Mouse (Mus musculus) Patski (cell line): Measurements from ENCODE around the gene Gtf2f2. TPM values are rescaled to one million over a fixed set of nuclear protein-coding genes. Genes with fewer than 3 reads are reported as not detected.
A peak's percentile ranks its signal among the peaks of the same experiment; 100 is the strongest.

ENCODE experiments used
- ATAC-seq: fragments of 100-300 bp; one replicate; pipeline ENCODE4 v1.8.0; 2021
- CTCF ChIA-PET: fragments of 350-600 bp; sonication (Branson Sonifier 250); formaldehyde crosslinking; loops from one replicate; lab custom pipeline; 2022; ENCODE audit warnings: inconsistent platforms; lab: Charles Lee
- POLR2A ChIA-PET: fragments of 350-600 bp; sonication (Branson Sonifier 250); formaldehyde crosslinking; loops from one replicate; lab custom pipeline; 2022; ENCODE audit warnings: antibody characterized with exemption, inconsistent platforms; lab: Charles Lee
- DNase-seq: peaks from one replicate; pipeline ENCODE4 v3.0.0-alpha.2; 2011; ENCODE audit warnings: low read depth, low spot score
- H3K27me3 ChIP-seq: fragments of 371-371 bp; one replicate; pipeline ENCODE4 v1.5.1; 2021
- CTCF ChIP-seq: fragments of 100-300 bp; IDR thresholded peaks from one replicate; pipeline ENCODE4 v1.5.1; 2021
- in situ Hi-C: fragments of 300-500 bp; cut with MboI; formaldehyde crosslinking; loops from 3 replicates; pipeline ENCODE4 v1.11.1; 2018; ENCODE audit warnings: low pct_unique_long_range_greater_than_20kb, mixed read lengths
- polyA plus RNA-seq: library from polyadenylated mRNA; unstranded; gene quantifications from one replicate; pipeline ENCODE4 v1.2.3, GENCODE M21; 2021

The Gtf2f2 gene
- polyA plus RNA-seq, 1 experiment from 2014 or later, result 31.2 TPM

DNA sequence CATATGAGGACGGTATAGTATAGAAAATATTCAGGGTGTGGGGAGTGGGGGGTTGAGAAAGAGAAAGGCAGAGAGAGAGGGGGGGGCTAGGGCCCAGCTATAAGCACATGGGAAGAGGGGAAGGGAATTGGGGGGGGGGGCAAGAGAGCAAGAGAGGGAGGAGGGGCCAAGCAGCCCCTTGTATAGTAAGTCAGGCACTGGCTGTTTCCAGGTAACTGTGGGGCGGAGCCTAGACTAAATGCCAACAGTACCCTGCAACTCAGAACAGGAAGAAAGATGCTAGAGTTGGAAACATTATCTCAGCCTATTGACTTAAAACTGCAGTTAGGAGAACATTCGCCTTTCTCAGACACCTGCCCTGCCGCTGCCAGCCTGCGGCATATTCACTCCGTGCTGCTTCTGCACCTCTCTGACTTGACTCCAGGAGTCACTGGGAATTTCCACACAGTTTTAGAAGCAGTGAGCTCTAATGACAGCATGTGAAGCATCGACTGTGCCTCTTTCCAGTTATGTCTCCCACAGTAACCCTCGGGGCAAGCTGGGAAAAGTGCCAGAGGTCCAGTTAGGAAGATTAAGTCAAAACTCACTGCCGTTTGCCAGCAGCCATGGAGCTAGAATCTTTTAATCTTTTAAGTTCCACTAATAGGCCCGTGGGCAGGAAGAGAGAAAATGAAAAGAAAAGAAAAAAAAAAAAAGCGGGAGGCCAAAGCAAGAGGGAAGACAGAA, 20.6 kb upstream of the Gtf2f2 start:
- TF ChIP-seq CTCF, result no peak
- in situ Hi-C loops, result no loop called here

DNA sequence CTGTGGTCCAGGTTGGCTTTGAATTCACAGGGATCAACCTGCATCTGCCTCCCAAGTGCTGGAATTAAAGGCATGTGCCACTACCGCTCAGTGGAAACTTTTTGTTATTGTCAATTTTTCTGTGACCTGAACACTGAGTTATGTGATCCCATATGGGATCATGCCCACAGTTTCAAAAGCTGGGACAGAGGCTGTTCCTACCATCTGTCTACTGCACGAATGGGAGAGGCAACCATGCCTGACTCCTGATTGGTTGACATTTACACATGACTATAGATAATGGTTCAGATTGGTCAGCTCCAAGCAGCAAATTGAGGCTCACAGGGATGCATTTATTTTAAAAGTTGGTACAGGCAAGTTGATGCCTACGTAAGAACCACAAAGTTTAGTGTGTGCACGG, 14.0 kb upstream of the Gtf2f2 start:
- ATAC-seq, result no peak
- ChIA-PET POLR2A (interaction anchor here (0.6 kb wide), 1 partner anchor 774 kb away, joined by 4 read pairs; no protein-coding TSS in a partner anchor), CTCF (no interaction called here)
- in situ Hi-C loops, result no loop called here
- DNase-seq, result no peak
- H3K27me3 ChIP-seq, result peaks cover 2% of the 10 kb centered on the region
- TF ChIP-seq CTCF, result no peak

More for the DNA sequence above, 20.6 kb upstream of the Gtf2f2 start:
- no peaks in the 10 kb centered on the region for H3K27me3 ChIP-seq
- DNase-seq, result peak; percentile 96
- peak; percentile 57 for ATAC-seq
- ChIA-PET POLR2A (interaction anchor here (0.6 to 0.7 kb wide), 3 partner anchors 48 to 157 kb away, joined by 3 to 6 read pairs (median 3); no protein-coding TSS in a partner anchor), CTCF (interaction anchor here (0.9 to 1.6 kb wide), 2 partner anchors 16 to 45 kb away, joined by 3 to 4 read pairs; no protein-coding TSS in a partner anchor)

DNA sequence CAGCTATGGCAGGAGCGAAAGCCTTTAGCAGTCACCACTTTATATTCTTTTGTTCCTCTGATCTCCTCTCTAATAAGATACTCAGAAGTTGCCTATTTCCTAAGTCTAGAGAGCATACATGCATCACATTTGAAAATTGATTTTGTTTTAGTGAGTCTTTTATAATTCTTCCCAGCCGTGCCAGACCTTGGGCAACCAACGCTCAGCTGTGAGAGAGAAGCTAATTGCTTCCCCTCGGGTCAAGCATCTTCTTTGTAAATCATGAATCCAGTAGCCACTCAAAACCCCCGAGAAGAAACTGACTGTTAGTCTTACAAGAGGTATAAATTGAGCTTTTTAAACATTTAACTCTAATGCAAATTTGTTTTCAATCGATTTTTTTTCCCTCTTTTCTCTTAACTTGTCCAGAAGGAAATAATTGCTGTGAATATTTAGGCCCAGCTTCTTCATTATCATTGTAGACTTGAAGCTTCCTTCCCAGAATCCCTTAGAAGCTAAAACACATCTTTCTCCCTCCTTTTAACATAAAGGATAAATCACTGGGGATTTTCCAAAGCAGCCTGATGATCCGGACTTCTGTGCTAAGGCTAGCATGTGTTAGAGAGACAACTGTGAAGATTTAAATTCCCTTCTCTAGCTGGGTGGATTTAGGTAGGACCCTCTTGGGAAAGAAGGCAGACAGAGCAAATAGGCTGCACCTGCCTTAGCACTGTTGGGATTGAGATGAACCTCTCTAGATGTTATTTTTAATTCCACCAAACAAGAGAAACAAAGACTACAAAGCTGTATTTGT, 10.5 kb upstream of the Gtf2f2 start:
- in situ Hi-C loops, result no loop called here
- TF ChIP-seq CTCF, result no peak
- H3K27me3 ChIP-seq, result peaks cover 2% of the 10 kb centered on the region
- ChIA-PET CTCF (no interaction called here), POLR2A (no interaction called here)
- ATAC-seq (no peak), DNase-seq (no peak)

DNA sequence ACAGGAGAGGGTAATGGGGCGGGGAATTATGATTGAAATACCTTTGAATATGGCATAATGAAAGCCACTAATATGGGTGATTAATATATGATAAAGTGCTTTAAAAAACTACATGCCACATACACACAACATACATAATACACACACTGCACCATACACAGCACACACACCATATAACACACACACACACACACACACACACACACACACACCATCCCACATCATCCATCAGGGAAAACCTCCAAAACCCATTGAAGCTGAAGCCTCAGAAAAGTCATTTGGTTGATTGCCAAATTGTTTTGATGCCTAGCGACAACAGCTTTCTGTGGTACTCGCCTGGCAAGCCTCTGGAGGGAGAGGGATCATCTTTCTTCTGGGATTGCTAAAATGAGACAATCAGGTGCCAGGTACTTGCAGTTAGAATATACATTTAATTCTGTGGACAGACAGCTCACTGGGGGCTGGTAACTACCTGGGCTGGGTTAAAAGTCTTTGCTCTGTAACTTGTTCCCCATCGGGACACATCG, 9.7 kb upstream of the Gtf2f2 start:
- ATAC-seq (no peak), DNase-seq (no peak)
- in situ Hi-C loops, result no loop called here
- ChIA-PET CTCF (no interaction called here), POLR2A (no interaction called here)
- no peak for TF ChIP-seq CTCF
- H3K27me3 ChIP-seq, result peaks cover 2% of the 10 kb centered on the region

DNA sequence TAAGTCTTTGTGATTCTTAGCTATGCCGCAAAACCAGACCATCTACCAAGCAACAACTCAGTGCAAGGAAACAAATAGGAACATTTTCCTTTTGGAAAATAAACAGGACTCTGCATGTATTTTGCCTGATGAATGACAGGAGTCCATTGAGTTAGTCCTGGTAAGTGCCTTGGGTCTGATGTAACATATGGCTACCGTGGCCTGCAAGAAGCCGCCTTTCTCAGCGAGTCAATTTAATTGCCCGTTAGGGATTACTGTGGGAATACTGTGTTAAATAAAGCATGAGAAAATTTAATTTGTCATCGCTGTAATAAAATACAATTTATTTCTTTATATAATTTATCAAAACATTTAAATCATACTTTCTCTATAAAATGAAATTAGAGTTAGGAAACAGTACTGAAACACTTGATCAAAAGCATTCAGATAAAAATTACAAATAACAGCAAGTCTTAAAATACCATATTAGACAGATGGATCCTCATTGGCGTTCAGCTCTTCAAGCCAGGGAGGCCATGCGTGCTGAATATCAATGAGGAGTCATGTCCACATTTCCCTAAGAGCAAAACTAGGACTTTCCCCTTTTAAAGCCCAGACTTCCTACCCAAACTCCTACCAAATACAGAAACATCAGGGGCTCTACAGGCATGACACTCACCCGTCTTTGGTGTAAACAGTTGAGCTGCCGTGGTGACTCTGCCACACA, 7.3 kb upstream of the Gtf2f2 start:
- TF ChIP-seq CTCF, result no peak
- no peak for ATAC-seq
- ChIA-PET POLR2A (no interaction called here), CTCF (interaction anchor here (0.9 to 1.5 kb wide), 2 partner anchors 24 to 31 kb away, joined by 3 read pairs; no protein-coding TSS in a partner anchor)
- no peak for DNase-seq
- in situ Hi-C loops, result no loop called here
- H3K27me3 ChIP-seq, result no peaks in the 10 kb centered on the region

DNA sequence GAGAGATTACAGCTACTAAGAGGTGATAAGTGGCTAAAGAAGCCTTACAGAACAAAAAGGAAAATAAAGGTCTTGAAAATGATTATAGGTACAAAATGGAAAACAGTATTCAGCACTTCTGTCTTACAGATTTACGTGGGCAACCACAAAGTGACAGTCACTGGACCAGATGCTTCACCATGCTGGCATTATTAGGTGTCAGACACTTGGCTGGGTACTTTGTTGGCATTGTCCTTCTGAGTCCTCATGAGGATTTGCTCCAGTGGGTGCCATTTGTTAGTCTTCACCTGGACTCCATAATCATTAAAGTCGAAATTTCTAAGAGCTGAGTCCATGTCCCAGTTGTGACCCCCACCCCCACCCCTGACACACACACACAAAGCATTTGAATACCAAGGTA, 3.7 kb upstream of the Gtf2f2 start:
- H3K27me3 ChIP-seq, result no peaks in the 10 kb centered on the region
- DNase-seq (no peak), ATAC-seq (no peak)
- TF ChIP-seq CTCF, result no peak
- ChIA-PET CTCF (no interaction called here), POLR2A (no interaction called here)
- in situ Hi-C loops, result no loop called here

DNA sequence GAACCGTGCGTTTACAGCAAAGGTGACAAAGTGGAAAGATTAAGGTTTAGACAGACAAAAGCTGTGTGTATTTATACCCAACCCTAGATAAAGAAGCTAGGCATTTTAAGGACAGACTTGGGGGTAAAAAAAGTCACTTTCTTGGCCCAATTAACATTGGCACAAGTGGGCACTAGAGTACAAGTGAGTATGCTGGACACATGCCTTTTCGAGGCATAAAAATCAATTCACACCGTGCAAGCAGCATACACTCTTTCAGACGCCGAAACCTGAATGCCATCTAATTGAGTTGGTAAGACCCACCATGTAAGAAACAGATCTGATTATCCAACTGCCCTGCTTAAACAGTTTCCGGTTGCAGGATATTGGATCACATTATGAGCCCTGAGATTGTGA, 395 bp upstream of the Gtf2f2 start:
- POLR2A ChIA-PET, result no interaction called here
- CTCF ChIA-PET, result interaction anchor here (1.0 to 1.2 kb wide), 2 partner anchors 65 to 119 kb away, joined by 3 read pairs; no protein-coding TSS in a partner anchor
- no peak for TF ChIP-seq CTCF
- DNase-seq, result no peak
- ATAC-seq, result no peak
- in situ Hi-C loops, result no loop called here
- H3K27me3 ChIP-seq, result no peaks in the 10 kb centered on the region

DNA sequence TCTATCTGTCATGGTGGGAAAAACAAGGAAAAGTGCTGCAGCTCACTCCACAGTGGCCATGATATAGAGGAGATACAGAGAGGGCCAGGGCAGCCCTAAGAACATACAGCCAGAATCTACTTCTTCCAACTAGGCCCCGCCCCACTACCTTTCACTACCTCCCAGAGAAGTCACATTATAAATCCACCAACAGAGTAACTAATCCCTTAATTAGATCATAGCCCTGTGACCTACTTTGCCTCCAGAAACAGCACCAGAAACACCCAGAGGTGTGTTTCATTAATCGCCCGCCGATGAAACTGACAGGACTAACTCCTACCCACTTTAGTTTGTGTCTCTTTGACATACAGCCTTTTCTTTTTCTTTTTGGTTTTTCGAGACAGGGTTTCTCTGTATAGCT, 1.5 kb downstream of the Gtf2f2 start:
- ChIA-PET CTCF (interaction anchor here (1.7 kb wide), 1 partner anchor 9 kb away, joined by 5 read pairs; no protein-coding TSS in a partner anchor), POLR2A (no interaction called here)
- DNase-seq (no peak), ATAC-seq (no peak)
- no peaks in the 10 kb centered on the region for H3K27me3 ChIP-seq
- no peak for TF ChIP-seq CTCF
- in situ Hi-C loops, result no loop called here

DNA sequence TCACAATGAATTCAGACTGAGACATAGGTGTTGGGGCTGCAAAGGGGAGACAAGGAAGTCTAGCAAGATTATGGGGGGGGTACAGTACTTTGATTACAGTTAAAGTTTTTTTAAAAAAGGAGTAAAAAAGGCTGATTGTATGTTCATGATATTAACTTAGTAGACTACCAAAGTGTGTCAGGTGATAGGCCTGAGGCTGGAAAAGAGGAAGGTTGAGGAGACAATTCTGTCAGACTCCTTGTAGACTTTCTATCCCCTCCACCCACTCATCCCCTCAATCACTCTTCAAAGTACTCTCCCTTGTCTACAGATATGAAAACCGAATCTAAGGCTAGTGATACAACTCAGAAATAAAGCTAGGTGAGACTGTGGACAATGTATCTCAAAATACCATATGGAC, 2.5 kb downstream of the Gtf2f2 start:
- ChIA-PET POLR2A (no interaction called here), CTCF (interaction anchor here (0.8 kb wide), 1 partner anchor 109 kb away, joined by 4 read pairs; no protein-coding TSS in a partner anchor)
- in situ Hi-C loops, result no loop called here
- no peak for TF ChIP-seq CTCF
- no peak for ATAC-seq
- H3K27me3 ChIP-seq, result no peaks in the 10 kb centered on the region
- DNase-seq, result no peak

DNA sequence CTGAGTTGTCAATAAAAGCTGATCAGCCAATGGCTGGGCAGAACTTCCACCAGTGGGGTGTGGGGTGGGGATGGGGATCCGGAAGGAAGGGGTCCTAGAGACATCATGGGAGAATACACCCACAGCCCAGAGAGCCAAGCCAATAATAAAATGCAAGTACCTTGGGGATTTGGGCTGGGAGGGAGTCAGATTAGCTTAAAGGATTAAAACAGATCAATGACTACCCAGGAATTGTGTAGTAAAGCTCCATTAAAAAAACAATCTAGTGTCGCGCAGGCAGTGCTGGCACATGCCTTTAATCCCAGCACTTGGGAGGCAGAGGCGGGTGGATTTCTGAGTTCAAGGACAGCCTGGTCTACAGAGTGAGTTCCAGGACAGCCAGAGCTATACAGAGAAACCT, 5.7 kb downstream of the Gtf2f2 start:
- ATAC-seq (no peak), DNase-seq (no peak)
- POLR2A ChIA-PET, result no interaction called here
- in situ Hi-C loops, result no loop called here
- CTCF ChIA-PET, result interaction anchor here (0.6 to 1.6 kb wide), 3 partner anchors 10 to 27 kb away, joined by 3 read pairs; no protein-coding TSS in a partner anchor
- no peak for TF ChIP-seq CTCF
- no peaks in the 10 kb centered on the region for H3K27me3 ChIP-seq
